Mouse (Mus musculus): ENCODE measurements at regions not wholly inside any gene's neighbourhood (a gene's known extent, or its start where the extent isn't known, plus 50 kb on each side); places are given as distances from the start of the nearest gene placed in this dataset.

DNA sequence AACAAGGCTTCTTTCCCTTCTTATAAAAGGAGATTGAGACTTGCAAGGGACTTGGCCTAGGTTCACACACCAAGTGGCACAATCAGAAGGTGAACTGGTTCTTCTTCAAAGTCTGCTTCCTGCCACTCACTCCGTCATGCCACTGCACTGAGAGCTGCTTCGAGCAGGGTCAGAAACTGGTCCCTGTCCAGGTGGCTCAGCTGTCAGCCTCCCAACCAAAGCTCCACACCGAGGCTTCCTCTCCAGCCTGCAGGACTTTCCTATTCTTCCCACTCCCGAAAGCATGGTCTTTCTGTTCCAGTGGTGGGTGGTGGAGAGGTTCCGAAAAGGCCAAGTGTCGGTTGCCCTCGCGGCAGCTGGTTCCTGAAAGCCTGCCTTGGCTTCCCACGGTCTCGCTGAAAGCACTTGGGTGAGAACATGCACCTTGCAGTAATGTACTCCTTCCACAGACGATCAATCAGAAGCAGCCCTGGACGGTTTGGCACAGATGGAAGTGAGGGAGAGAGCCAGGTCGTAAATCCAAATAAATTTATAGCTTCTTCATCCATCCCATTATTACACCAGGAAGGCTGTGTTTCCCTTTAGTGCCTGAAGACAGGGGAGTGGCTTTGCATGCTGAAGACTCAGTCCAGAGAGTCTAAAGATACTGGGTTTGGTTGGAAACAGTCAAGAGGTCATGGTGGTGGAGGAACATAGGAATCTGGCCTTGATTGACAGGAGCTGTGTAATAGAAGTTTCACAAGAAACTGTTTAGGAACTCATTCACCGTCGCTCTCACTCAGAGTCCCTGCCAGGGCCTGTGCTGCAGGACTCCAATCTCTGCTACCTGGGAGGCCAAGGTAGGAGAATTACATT, 306.1 kb upstream of the 4930535I16Rik start:
- 74% methylated on average over 15 of the region's 15 CpGs for WGBS
- no peak overlapping the region for H3K27ac ChIP-seq (ENCODE audit: low read depth, low read length)

GRCm38 (mm10) chr4:124221736-124222135, 303.9 kb upstream of the 4930535I16Rik start:
- ATAC-seq = no peak
- Histone ChIP-seq H3K4me1 (replicated peaks; ENCODE audit: control insufficient read depth, insufficient read depth, low read length) (no peaks in the 10 kb centered on the region), H3K4me3 (ENCODE audit: low read depth, low read length) (no peak overlapping the region), H3K27me3 (replicated peaks; ENCODE audit: control insufficient read depth, insufficient read depth, low read length) (no peaks in the 10 kb centered on the region), H3K9ac (ENCODE audit: low read depth, low read length) (no peak overlapping the region), H3K36me3 (ENCODE audit: control insufficient read depth, insufficient read depth) (no peaks in the 10 kb centered on the region), H3K4me2 (replicated peaks; ENCODE audit: low read depth) (no peak overlapping the region), H3K9me3 (ENCODE audit: control insufficient read depth) (no peaks in the 10 kb centered on the region), H3K27ac (ENCODE audit: low read depth, low read length) (no peak overlapping the region)
- no peak for TF ChIP-seq CTCF (IDR thresholded peaks at IDR 0.05; ENCODE audit: low read depth)
- 81% methylated on average over 4 of the region's 4 CpGs for WGBS

More for the DNA sequence above, 306.1 kb upstream of the 4930535I16Rik start:
- Histone ChIP-seq H3K27me3 (replicated peaks; ENCODE audit: control insufficient read depth, insufficient read depth, low read length) (no peaks in the 10 kb centered on the region), H3K4me1 (replicated peaks; ENCODE audit: control insufficient read depth, insufficient read depth, low read length) (no peaks in the 10 kb centered on the region), H3K4me3 (ENCODE audit: low read depth, low read length) (no peak overlapping the region), H3K4me2 (replicated peaks; ENCODE audit: low read depth) (no peak overlapping the region), H3K36me3 (ENCODE audit: control insufficient read depth, insufficient read depth) (no peaks in the 10 kb centered on the region), H3K9ac (ENCODE audit: low read depth, low read length) (no peak overlapping the region), H3K9me3 (ENCODE audit: control insufficient read depth) (no peaks in the 10 kb centered on the region)
- no peak for TF ChIP-seq CTCF (IDR thresholded peaks at IDR 0.05; ENCODE audit: low read depth)
- ATAC-seq = no peak

DNA sequence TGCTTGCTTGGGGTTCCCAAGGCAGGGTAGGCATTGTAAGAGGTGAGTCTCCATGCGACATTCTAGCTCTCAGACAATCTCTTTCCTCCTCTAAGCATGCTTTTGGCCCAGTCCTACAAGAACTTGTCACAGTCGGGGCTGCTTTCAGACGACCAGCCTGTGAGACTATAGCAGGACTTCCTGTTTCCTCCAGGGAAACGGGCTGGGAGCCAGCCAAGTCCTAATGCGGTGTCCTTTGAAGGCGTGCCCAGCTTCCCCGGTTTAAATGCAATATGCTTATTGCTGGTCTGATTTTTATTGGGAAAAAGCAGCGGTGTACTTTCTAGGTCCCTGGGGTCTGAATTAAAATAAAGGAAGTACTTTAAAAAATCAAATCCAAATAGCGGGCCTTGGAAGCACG, 299.4 kb upstream of the 4930535I16Rik start:
- TF ChIP-seq CTCF (IDR thresholded peaks at IDR 0.05; ENCODE audit: low read depth) = no peak
- 37% methylated on average over 10 of the region's 10 CpGs for WGBS
- Histone ChIP-seq H3K27me3 (replicated peaks; ENCODE audit: control insufficient read depth, insufficient read depth, low read length) (no peaks in the 10 kb centered on the region), H3K4me2 (replicated peaks; ENCODE audit: low read depth) (no peak overlapping the region), H3K27ac (ENCODE audit: low read depth, low read length) (no peak overlapping the region), H3K36me3 (ENCODE audit: control insufficient read depth, insufficient read depth) (no peaks in the 10 kb centered on the region), H3K9me3 (ENCODE audit: control insufficient read depth) (no peaks in the 10 kb centered on the region), H3K9ac (ENCODE audit: low read depth, low read length) (no peak overlapping the region), H3K4me3 (ENCODE audit: low read depth, low read length) (no peak overlapping the region), H3K4me1 (replicated peaks; ENCODE audit: control insufficient read depth, insufficient read depth, low read length) (no peaks in the 10 kb centered on the region)
- no peak for ATAC-seq

GRCm38 (mm10) chr4:124216351-124216750, 298.5 kb upstream of the 4930535I16Rik start:
- no peaks in the 10 kb centered on the region for H3K36me3 ChIP-seq (ENCODE audit: control insufficient read depth, insufficient read depth)
- no peak overlapping the region for H3K9ac ChIP-seq (ENCODE audit: low read depth, low read length)
- 58% methylated on average over 5 of the region's 5 CpGs for WGBS
- H3K27ac ChIP-seq (ENCODE audit: low read depth, low read length) = no peak overlapping the region
- no peaks in the 10 kb centered on the region for H3K27me3 ChIP-seq (replicated peaks; ENCODE audit: control insufficient read depth, insufficient read depth, low read length)
- no peak overlapping the region for H3K4me2 ChIP-seq (replicated peaks; ENCODE audit: low read depth)
- H3K4me3 ChIP-seq (ENCODE audit: low read depth, low read length) = no peak overlapping the region
- TF ChIP-seq CTCF (IDR thresholded peaks at IDR 0.05; ENCODE audit: low read depth) = no peak
- ATAC-seq = no peak
- H3K4me1 ChIP-seq (replicated peaks; ENCODE audit: control insufficient read depth, insufficient read depth, low read length) = no peaks in the 10 kb centered on the region
- H3K9me3 ChIP-seq (ENCODE audit: control insufficient read depth) = no peaks in the 10 kb centered on the region

DNA sequence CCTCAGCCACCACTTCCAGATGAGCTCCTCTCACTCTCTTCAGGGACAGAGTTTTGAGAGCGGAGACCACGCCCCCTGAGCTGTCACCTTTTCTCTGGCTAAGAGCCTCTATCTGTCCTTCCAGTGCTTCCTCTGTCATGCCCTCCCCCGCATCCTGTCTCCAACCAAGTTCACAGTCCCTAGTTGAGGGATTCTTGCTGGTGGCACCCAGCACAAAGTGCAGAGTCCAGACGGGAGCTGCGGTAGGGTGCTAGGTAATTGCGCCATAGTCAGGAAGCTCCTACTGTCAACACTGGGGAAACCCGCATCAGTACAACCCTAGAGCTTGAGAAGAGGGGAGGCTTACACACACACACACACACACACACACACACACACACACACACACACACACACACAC, 297.3 kb upstream of the 4930535I16Rik start:
- no peak overlapping the region for H3K27ac ChIP-seq (ENCODE audit: low read depth, low read length)
- no peaks in the 10 kb centered on the region for H3K36me3 ChIP-seq (ENCODE audit: control insufficient read depth, insufficient read depth)
- no peak overlapping the region for H3K9ac ChIP-seq (ENCODE audit: low read depth, low read length)
- H3K4me2 ChIP-seq (replicated peaks; ENCODE audit: low read depth) = no peak overlapping the region
- H3K27me3 ChIP-seq (replicated peaks; ENCODE audit: control insufficient read depth, insufficient read depth, low read length) = no peaks in the 10 kb centered on the region
- WGBS = 54% methylated on average over 7 of the region's 7 CpGs
- no peaks in the 10 kb centered on the region for H3K9me3 ChIP-seq (ENCODE audit: control insufficient read depth)
- no peak overlapping the region for H3K4me3 ChIP-seq (ENCODE audit: low read depth, low read length)
- no peaks in the 10 kb centered on the region for H3K4me1 ChIP-seq (replicated peaks; ENCODE audit: control insufficient read depth, insufficient read depth, low read length)
- ATAC-seq = no peak
- no peak for TF ChIP-seq CTCF (IDR thresholded peaks at IDR 0.05; ENCODE audit: low read depth)

DNA sequence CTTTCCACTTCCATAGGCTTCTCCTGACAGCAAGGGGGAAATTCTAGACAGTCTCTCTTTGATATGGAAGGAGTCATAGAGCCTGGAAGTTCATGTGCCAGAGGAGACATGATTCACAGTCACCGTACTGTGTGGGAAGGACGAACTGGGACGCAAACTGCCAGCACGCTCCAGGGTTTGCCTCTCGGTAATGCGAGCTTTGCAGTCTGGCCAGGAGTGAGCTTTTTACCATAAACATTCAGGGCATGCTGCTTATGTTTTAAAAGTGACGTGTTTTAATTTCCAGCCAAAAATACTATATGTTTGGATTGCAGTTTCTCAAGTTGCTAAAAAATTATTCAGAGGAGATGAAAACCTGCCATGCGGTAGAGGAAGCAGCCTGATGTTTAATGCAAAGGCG, 292.3 kb upstream of the 4930535I16Rik start:
- no peak overlapping the region for H3K27ac ChIP-seq (ENCODE audit: low read depth, low read length)
- H3K36me3 ChIP-seq (ENCODE audit: control insufficient read depth, insufficient read depth) = no peaks in the 10 kb centered on the region
- WGBS = 72% methylated on average over 9 of the region's 9 CpGs
- no peaks in the 10 kb centered on the region for H3K9me3 ChIP-seq (ENCODE audit: control insufficient read depth)
- no peak for ATAC-seq
- no peak overlapping the region for H3K9ac ChIP-seq (ENCODE audit: low read depth, low read length)
- no peaks in the 10 kb centered on the region for H3K4me1 ChIP-seq (replicated peaks; ENCODE audit: control insufficient read depth, insufficient read depth, low read length)
- H3K4me3 ChIP-seq (ENCODE audit: low read depth, low read length) = no peak overlapping the region
- H3K4me2 ChIP-seq (replicated peaks; ENCODE audit: low read depth) = no peak overlapping the region
- H3K27me3 ChIP-seq (replicated peaks; ENCODE audit: control insufficient read depth, insufficient read depth, low read length) = no peaks in the 10 kb centered on the region
- no peak for TF ChIP-seq CTCF (IDR thresholded peaks at IDR 0.05; ENCODE audit: low read depth)

Data from intestine, postnatal 0 days (tissue).